17 mouse cellular contexts compared by ENCODE assay signal in genomic region chr15:12840737-12841136, GRCm38 (mm10). TPM values are rescaled to one million over a fixed set of nuclear protein-coding genes. Genes with fewer than 3 reads are reported as not detected.
DNase-seq lines count a peak whose midpoint lies in the region; ATAC-seq lines count a peak whose summit lies in the region.
"Had no signal": no experiment of that assay in that cellular context is flagged by ENCODE, and none has a peak within 500 bp of the region (broad histone marks: within the 10 kb centered on the region; RNA-seq: fewer than 3 reads in every experiment).

No protein-coding gene starts in this region.

- peak; percentile 83 for ATAC-seq in CD4-positive, CD25-positive, alpha-beta regulatory T cell, adult 4 months
- ATAC-seq in hematopoietic stem cell, adult 5-6 weeks (replicated peaks in 1 of 2; ENCODE audit: insufficient read depth in 1 of 2, low FRiP score in 2 of 2, low TSS enrichment in 1 of 2, low read depth in 1 of 2, poor library complexity in 2 of 2, severe bottlenecking in 2 of 2) = peak; percentile 66 to 81
- ATAC-seq: forebrain, embryonic 13.5 days; forebrain, postnatal 0 days; intestine, postnatal 0 days had no signal

- DNase-seq in CD4-positive helper T cell, adult 2 months (ENCODE audit: low read depth, low spot score) = peak; percentile 35
- peak; percentile 61 for DNase-seq in naive thymus-derived CD4-positive, alpha-beta T cell, adult 2 months (ENCODE audit: low read depth)
- DNase-seq in left cerebral cortex, adult 18-20 months (ENCODE audit: low spot score in 2 of 2) = no peak
- DNase-seq in kidney, postnatal 4 days = no peak
- DNase-seq in cerebellum, adult 9-10 months = no peak
- DNase-seq: adrenal gland, adult 2 months; adrenal gland, postnatal 25 days; cerebellum, adult 2 months; cerebellum, postnatal 25 days; forebrain, postnatal 0 days; gastrocnemius, postnatal 36 days; heart, adult 18-20 months; heart, postnatal 14 days had no signal

RNA-seq across cellular contexts. Expression of gene Drosha, which starts 16.1 kb away (rescaled TPM):
- polyA plus RNA-seq in CD4-positive, CD25-positive, alpha-beta regulatory T cell, adult 4 months (2017; shearing (Covaris generic)) = 10 to 100 TPM; 12.7 to 17.1 TPM
- total RNA-seq in hematopoietic stem cell, adult 5-6 weeks (2017) = 22.2 and 33.1 TPM in 2 replicates
- 10 to 100 TPM; 87.5 to 90.5 TPM for total RNA-seq in left cerebral cortex, adult 18-20 months (2021)

RNA-seq across cellular contexts. Expression of gene 6030458C11Rik, which starts 16.3 kb away (rescaled TPM):
- 10 to 100 TPM; 37.6 to 44.9 TPM for polyA plus RNA-seq in CD4-positive, CD25-positive, alpha-beta regulatory T cell, adult 4 months (2017; shearing (Covaris generic))
- total RNA-seq in hematopoietic stem cell, adult 5-6 weeks (2017) = 21.4 and 26.5 TPM in 2 replicates
- 10 to 100 TPM; 24.5 to 26.1 TPM for total RNA-seq in left cerebral cortex, adult 18-20 months (2021)

Comparison
In these comparisons a context has a peak if more than half of its experiments do, and no peak if none do; other contexts are left out.
1. DNase-seq: peak in CD4-positive helper T cell, adult 2 months (single experiment) and naive thymus-derived CD4-positive, alpha-beta T cell, adult 2 months (single experiment); none in left cerebral cortex, adult 18-20 months (0 of 2), kidney, postnatal 4 days (0 of 2) and cerebellum, adult 9-10 months (single experiment).